Mouse (Mus musculus) bone marrow, adult 2 months (tissue): ENCODE results near the gene Mical3.

ENCODE experiments used
- CTCF ChIP-seq: fragments of 200-500 bp; IDR thresholded peaks from 2 replicates; pipeline ENCODE4 v1.5.1; 2011; ENCODE audit warnings: low read length, control low read depth; ENCODE audit not compliant: control insufficient read depth, insufficient read depth
- POLR2A ChIP-seq: fragments of 200-500 bp; IDR thresholded peaks from 2 replicates; pipeline ENCODE4 v1.6.1; 2011; ENCODE audit warnings: low read depth, mild to moderate bottlenecking, control low read depth, low read length, borderline replicate concordance; ENCODE audit not compliant: control insufficient read depth

DNA sequence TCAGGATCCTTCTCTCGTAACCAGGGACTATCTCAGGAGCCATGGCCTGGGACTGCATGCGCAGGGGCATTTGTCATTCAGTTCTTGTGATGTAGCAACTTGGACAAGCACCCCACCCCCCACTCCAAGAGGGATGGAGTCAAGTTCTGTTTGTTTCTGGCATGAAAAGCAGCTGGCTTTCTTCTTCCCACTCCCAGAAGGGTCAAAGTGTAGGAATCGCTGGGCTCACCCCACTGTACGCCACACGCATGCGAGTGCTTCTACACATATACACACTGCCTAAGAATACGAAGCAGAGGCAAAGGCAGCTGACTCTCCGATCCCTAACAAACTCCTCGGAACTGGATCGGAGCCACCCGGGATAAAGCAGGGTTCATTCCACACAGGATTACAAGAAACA, 119.1 kb downstream of the Mical3 start:
- TF ChIP-seq CTCF: no peak
- no peak for TF ChIP-seq POLR2A
